Mouse (Mus musculus): ENCODE measurements around the gene Rbm47. TPM values are rescaled to one million over a fixed set of nuclear protein-coding genes. Genes with fewer than 3 reads are reported as not detected.
"Not testable (repeated sequence)": the region's sequence is repeated elsewhere in the genome, so short reads cannot be mapped to it uniquely, and the experiment has no call there.

The Rbm47 gene
- total RNA-seq, 2 experiments from 2014 or later: 1.8 TPM

DNA sequence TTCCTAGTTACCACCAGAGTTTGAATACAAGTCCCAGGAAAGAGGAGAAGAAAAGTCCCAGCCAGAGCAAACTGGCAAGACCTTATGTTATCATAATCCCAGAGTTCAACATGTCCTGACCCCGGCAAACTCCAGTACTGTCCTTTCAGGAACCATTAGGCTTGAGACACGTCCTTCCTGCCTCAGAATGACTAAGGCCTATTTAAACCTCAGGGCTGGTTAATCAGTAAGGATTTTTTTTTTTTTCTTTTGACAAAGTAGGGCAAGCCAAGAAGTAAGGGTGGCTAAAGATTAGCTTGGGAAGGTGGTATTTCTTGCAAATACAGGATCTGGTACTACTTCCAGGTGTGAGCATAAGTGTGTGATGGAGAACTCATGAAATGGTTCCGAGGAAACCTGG lies 158.9 kb downstream of the Rbm47 start:
- no peak for DNase-seq

DNA sequence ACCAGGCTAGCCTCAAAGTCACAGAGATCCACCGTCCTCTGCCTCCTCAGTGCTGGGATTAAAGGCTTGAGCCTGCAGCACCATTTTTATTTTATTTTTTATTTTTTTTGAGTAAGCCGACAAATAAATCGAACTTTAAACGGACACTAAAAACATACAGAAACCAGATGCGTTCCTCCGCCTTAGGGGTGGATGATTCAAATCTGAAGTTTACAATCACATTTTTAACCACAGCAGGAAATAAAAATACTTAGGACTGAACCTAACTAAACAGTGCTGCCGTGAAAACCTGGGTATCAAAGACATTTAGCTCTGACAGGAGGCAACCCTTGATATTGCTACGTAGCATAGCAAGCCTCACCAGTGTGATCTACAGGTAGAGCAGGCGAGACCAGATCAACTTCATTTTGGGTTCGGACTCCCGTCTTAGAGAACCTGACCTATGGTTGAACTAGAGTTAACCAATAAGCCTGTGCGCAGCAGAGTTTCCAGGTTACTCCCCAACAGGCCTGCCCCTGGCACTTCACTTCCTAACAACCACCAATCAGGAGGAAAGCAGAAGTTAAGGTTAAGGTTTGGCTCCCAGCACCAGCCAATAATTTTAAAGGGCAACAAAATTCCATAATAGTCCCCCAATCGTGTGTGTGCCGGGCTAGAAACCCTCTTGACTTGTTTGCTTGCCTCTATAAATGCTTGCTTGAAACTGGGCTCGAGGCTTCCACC lies 164.5 kb downstream of the Rbm47 start:
- DNase-seq: no peak

DNA sequence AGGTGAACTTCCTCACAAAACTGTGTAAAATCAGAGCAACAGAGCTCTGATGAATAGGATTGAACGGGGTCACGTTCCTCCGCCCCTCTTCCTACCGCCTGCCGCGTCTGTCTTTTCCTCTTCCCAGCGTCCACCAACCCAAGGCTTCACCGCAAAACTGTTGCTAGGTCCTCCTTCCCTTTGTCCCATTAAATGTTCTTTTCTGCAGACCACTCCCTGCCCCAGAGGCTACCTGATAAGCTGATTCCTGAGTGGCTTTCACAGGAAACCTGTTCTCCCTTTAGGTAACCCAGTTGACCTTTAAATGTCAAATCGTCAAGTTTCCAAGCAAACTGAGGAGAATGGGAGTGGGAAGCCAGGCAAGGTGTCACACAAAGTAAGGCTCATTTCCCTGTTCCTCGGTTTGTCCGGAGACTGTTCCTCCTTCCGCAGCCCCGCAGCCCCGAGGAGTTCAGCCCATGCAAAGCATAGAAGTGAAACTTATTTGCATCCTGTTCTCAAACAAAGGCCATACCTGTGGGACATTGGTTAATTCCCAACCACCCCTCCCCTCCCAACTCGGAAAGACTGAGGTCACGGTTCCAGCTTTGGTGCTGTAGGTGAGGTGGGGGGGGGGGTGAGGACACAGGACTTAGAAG lies 167.8 kb downstream of the Rbm47 start:
- DNase-seq: no peak

DNA sequence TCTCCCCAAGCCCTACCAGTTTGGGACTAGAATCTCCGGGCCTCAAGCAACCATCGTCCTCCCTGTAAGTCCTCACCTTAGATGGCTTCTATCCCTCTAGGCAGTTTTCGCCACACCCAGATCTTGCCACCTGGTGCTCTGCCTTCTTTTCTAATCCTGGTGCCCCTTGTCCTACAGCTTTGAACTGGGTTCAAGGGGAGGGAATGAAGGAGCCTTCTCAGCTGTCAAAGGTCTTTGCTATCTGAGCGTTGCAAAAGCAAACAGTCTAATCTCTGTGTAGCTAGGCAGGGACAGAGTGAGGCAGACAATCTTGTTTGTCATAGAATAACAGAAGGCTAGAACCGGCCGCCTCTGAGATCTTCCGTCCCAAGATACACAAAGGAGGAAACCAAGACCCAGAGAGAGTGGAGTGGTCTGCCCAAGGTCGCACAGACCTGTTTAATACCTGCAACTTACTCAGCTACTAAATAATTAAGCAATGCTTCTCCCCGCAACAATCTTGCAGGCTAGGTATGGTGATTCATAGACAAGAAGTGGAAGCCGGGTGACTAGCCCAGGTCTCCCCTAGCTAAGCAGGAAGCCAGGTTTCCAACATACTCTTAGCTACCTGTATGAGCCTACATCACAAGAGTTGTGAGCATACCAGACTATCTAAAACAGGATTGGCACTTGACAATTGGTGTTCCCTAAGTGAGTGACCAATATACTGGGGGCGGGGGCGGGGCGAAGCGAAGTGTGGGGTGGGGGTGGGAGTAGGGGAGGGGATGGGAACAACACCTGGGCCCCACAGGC lies 168.6 kb downstream of the Rbm47 start, which contains the start of gene 9130230L23Rik:
Gene 9130230L23Rik (minus strand): TSS at position 152 of the 792 bp plus-strand sequence.
- DNase-seq: no peak

DNA sequence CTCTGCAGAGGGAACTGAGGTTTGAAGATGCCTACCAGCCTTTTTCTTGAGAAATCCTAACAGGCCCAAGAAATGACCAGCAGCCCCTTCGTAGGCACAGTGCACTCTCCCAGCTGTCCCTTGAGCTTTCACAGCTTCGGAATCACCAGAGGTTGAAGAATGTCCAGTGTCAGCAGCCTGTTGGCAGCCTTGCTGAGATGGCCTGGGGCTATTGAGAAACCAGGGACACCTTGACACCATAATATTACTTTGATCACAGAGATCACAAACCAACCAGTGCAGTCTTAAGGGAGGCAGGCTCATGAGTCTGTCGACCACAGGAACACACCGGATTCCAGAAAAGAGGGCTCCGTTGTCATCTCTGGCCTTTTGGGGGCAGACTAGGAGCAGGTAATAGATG lies 171.7 kb downstream of the Rbm47 start:
- DNase-seq: no peak

DNA sequence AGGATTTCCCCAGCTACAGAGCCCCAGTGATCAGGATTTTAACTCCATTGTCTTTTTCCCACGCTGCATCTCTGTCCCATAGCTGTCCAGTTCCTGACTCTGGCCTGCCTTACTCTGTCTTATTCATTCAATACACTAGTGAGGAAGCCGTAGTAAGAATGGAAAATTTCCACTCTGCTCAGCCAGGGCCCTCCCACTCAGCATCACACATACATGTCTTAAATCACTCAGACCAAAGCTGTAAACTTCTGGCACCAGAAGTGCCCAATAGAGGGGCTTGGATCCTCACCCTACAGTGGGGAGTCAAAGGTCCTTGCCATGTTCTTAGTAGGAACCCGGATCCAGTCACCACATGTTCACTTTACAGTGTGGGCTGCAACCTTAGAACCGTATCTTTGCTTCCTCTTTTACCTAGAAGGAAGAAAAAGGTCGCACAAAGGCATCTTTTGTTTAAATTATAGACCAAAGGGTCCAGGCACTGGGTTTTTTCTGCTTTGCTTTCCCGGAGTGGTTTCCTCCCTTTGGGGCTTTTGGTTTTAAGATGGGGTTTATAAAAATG lies 172.3 kb downstream of the Rbm47 start:
- DNase-seq: no peak

DNA sequence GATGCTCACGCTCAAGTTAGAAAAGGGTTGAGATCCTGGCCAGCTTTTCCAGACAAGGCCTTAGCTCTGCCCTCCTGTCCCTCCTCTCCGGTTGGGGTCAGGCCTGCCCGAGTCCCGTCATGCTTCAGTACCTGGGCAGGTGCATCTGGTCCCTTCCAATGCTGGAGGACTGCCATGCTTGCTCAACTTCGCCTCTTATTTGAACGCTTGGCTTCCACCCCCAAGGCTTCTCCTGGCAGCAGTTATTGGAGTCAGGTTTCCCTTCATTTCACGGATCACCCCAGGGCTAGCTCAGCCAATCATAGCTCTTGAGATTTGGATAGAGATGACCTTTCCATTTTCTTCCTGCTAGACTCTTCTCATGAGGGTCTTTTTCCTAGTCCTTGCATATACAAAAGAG lies 172.8 kb downstream of the Rbm47 start:
- DNase-seq: no peak

DNA sequence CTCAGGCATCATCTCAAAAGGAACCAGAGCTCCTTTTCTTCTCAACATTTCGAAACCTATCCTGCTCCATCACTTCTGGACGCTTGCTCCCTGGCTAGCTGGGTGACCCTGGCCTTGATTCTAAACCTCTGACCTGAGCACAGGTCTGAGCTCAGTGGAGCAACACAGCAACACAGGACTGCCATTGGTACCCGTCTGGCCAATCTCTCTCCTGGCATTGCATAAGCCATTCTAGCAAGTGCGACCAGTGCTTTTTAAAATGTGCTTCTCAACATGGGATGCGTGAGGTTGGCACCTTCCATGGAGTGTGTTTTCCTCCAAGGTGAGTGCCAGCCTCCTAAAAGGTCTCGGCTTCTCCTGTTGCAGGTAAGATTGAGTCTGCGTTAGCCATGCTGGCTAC lies 173.8 kb downstream of the Rbm47 start:
- no peak for DNase-seq

DNA sequence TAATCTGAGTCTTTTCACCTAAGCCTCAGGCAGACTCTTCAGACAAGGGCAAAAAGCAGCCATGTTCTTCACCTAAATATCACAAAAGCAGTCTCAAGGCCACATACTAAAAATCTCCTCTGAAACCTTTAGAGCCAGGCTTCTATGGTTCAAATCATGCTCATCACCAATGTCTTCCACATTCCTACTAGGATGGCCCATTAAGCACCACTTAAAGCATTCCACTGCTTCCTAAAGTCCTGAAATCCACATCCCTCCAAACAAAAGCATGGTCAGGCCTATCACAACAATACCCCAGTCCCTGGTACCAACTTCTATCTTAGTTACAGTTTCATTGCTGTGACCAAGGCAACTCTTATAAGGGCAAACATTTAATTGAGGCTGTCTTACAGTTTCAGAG lies 175.1 kb downstream of the Rbm47 start:
- DNase-seq: no peak

DNA sequence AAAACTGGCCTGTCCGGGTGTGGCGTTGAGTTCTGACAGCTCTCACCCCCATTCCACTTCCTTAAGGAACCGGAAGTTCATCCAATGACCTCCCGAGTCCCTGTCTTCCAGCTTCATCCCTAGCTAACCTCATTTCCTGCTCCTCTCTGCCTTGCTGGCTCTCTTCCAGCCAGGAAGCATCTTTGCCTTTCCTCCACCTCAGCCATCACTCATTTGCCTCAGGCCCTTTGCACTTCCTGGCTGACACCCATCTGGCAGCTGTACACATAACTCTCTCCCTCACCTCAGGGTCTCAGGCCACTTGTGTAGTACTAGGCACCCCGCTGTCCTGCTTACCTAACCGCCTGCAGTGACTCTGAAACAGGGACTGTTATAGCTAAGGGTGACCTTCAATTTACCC lies 178.3 kb downstream of the Rbm47 start:
- no peak for DNase-seq

DNA sequence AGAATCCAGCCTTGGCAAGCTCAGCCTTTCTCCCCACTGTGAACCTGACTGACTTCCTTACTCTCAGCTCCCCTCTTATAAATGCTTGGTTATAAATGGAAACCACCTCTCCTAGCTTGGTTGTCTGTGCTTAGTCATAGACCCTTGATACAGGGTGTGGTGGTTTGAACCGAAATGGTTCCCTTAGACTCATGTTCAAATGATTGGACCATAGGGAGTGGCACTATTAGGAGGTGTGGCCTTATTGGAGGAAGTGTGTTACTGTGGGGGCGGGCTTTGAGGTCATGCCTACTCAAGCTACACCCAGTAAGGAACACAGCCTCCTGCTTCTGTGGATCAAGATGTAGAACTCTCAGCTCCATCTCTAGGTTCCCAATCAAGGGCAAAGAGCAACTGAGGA lies 181.7 kb downstream of the Rbm47 start:
- DNase-seq: no peak

DNA sequence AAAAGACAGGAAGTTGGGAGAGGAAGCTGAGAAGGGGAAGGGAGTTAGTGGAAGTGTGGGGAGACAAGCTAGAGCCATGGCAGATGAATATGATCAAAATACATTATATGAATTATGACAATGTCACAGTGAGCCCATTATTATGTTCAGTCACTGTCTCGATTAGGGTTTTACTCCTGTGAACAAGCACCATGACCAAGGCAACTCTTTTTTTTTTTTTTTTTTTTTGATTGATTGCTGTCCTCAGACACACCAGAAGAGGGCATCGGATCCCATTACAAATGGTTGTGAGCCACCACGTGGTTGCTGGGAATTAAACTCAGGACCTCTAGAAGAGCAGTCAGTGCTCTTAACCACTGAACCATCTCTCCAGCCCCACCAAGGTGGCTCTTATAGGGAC lies 185.9 kb downstream of the Rbm47 start:
- DNase-seq: not testable (repeated sequence)

DNA sequence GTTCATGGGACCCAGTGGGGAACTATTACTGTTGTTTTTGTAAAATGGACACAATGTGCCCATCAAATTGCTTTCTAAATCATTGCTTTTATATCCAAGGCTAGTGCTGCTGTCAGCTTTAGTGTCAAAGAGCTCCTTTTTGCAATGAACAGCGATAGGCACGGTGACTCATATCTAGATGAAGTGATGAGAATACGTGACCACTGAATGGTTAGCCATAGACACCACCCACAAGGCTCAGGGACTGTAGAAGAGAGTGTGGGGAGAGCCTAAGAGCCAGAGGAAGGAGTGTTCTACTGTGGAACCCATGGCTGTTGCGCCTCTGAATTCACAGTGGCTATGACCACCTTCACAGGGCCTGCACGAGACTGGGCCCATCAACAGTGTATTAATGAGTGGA lies 186.5 kb downstream of the Rbm47 start:
- DNase-seq: no peak

DNA sequence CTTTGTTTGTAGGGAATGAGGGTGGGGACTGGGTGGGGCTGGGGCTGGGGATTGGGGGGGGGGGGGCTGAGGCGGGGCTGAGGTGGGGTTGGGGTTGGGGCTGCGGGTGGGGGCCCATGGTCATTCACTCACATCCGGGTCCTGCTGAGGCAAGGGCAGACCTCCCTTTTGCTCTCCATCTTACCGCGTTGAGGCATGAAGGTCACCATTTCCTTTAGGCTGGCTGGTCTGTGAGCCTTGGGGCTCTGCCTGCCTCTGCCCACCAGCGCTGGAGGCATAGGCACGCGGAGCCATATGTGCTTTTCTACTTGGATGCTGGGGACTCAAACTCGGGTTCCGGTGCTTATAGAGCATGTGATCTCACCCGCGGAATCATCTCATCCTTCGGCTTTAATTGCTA lies 197.2 kb downstream of the Rbm47 start:
- no peak for DNase-seq

DNA sequence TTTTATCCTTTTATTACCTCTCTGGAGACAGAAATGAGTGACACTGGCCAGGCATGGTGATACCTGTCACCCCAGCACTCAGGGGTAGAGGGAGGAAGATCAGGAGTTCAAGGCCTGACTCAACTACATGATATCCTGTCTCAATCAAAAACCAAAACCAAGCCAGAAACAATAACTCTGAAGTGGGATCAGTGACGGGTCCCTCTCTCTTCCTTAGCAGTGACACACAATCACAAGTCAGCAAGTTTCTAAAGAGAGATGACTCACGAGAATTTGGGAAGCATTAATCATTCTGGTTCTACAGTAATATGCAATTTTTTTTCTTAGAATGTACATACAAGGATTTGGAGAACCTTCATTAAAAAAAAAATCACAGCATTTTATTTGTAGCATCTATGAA lies 199.7 kb downstream of the Rbm47 start:
- DNase-seq: no peak

DNA sequence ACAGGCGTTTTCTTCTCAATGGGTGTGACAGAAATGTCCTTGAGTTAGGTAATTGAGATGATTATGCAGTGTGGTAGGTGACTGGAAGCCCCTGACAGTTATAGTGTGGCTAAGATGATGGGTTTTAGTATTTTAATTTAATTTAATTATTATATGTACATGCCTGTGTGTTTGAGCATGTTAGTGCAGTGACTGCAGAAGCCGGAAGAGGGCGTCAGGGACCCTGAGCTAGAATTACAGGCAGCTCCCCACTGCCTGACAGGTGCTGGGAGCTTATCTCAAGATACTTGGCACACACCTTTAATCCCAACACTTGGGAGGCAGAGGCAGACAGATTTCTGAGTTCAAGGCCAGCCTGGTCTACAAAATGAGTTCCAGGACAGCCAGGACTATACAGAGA lies 204.9 kb downstream of the Rbm47 start:
- DNase-seq: no peak

DNA sequence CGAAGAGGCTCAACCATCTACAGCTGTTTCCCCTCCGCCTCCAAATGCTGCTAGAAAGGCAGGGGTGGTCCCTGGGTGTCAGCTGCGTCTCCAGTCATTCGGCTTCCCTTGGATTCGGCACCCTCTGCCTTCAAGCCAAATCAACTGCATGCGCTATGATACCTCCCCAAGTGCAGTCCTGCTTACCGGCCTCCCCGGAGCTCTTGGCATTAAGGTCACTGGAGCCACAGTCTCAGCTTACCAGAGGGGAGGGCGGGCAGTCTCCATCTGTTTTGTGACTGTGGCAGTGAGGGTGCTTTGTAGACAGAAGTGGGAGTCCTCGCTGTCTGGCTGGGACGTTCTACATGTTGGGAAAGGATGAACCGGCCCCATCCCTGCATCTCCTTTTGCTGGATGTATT lies 205.8 kb downstream of the Rbm47 start:
- DNase-seq: no peak

Small RNA genes lying within 50 kb of the gene (microRNA-seq; reads per million reads assigned to microRNA genes)
- 0 reads per million in 2 experiments for gene Gm25952

Other genes with a start within 250 kb of the Rbm47 start
- gene Chrna9, start 238.2 kb downstream of the Rbm47 start, total RNA-seq (2021): not detected
- gene 9130230L23Rik, start 168.8 kb downstream of the Rbm47 start, total RNA-seq (2021): not detected
- gene Nsun7, start 86.8 kb upstream of the Rbm47 start, total RNA-seq (2021): 10 to 100 TPM; 11.0 to 14.5 TPM